Mouse (Mus musculus): ENCODE measurements around the gene Dop1b. TPM values are rescaled to one million over a fixed set of nuclear protein-coding genes. Genes with fewer than 3 reads are reported as not detected.

Dop1b gene
- total RNA-seq, 2 experiments from 2014 or later: 25.7 to 28.5 TPM

DNA sequence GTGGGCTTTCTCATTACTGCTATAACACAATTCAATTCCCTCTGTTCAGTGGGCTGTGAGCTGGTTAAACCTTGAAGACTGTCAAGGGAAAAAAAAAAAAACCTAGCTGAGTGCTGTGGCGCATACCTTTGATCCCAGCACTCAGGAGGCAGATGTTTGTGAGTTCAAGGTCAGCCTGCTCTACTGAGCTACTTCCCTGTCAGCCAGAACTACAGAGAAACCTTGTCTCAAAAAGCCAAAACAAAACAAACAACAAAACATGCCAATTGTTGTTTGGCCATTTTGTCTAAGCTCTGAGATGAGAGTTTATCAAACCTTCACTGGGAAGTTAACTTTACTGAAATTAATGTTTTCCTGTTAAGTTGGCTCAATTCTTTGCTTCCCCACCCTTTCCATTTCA, 2.5 kb upstream of the Dop1b start:
- intact Hi-C loops (cut with DNase I; ENCODE audit: low total_unique reads): no loop called here
- no peak for DNase-seq

- intact Hi-C loops (cut with DNase I; ENCODE audit: low total_unique reads): no loop called here
- DNase-seq: peak; percentile 63
Observed at GRCm38 (mm10) chr16:93710924-93711323, 780 bp upstream of the Dop1b start.

GRCm38 (mm10) chr16:93712189-93712885, 633 bp downstream of the Dop1b start:
- intact Hi-C loops (cut with DNase I; ENCODE audit: low total_unique reads): no loop called here
- no peak for DNase-seq

- intact Hi-C loops (cut with DNase I; ENCODE audit: low total_unique reads): no loop called here
- no peak for DNase-seq
Observed at GRCm38 (mm10) chr16:93712966-93713365, 1.3 kb downstream of the Dop1b start.

- DNase-seq: no peak
- intact Hi-C loops (cut with DNase I; ENCODE audit: low total_unique reads): no loop called here
Observed at GRCm38 (mm10) chr16:93714426-93714825, 2.7 kb downstream of the Dop1b start.

DNA sequence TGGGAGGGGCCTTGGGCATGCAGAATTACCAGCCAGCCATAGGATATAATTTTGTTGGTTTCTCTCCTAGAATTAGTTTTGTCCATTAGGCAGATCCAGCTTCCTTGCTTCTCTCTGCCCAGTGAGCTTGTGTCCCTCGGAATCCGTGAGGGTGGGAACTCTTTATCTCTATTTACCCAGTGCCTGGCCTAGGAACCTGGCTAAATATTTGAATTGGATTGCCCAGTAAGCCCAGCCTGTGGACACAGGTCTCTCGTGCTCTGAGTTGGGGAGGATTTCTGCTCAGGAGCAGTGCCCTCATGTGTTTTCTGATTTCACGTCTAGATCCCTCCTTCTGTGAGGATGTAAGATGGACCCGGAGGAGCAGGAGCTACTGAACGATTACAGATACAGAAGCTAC, 4.1 kb downstream of the Dop1b start:
- no peak for DNase-seq
- intact Hi-C loops (cut with DNase I; ENCODE audit: low total_unique reads): no loop called here

DNA sequence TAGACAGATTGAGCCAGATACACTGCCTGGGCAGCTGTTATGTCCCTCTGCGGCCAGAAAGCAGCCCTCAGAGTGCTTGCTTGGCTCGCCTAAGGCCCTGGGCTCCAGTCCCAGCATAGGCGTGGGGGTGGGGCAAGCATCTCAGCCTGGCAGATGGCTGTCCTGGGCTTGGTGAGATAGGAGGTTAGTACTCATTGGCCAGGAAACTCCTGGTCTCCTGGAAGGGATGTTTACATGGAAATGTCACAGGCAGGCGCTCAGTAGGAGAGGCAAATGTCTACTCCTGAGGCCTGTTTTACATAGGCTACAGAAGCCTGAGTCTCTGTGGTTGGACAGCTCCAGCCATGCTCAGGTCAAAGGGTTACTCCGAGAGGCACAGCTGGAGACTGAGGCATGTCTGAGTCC, 5.6 kb downstream of the Dop1b start:
- intact Hi-C loops (cut with DNase I; ENCODE audit: low total_unique reads): no loop called here
- DNase-seq: peak; percentile 85

- no peak for DNase-seq
- intact Hi-C loops (cut with DNase I; ENCODE audit: low total_unique reads): no loop called here
Observed at GRCm38 (mm10) chr16:93721771-93722170, 10.1 kb downstream of the Dop1b start.

- DNase-seq: no peak
- intact Hi-C loops (cut with DNase I; ENCODE audit: low total_unique reads): no loop called here
Observed at GRCm38 (mm10) chr16:93722476-93722875, 10.8 kb downstream of the Dop1b start.

GRCm38 (mm10) chr16:93725417-93726144, 13.9 kb downstream of the Dop1b start:
- no peak for DNase-seq
- intact Hi-C loops (cut with DNase I; ENCODE audit: low total_unique reads): no loop called here

GRCm38 (mm10) chr16:93726186-93726585, 14.5 kb downstream of the Dop1b start:
- intact Hi-C loops (cut with DNase I; ENCODE audit: low total_unique reads): no loop called here

GRCm38 (mm10) chr16:93728676-93729075, 17.0 kb downstream of the Dop1b start:
- intact Hi-C loops (cut with DNase I; ENCODE audit: low total_unique reads): no loop called here
- DNase-seq: no peak

More at GRCm38 (mm10) chr16:93726186-93726585, 14.5 kb downstream of the Dop1b start:
- DNase-seq: no peak

DNA sequence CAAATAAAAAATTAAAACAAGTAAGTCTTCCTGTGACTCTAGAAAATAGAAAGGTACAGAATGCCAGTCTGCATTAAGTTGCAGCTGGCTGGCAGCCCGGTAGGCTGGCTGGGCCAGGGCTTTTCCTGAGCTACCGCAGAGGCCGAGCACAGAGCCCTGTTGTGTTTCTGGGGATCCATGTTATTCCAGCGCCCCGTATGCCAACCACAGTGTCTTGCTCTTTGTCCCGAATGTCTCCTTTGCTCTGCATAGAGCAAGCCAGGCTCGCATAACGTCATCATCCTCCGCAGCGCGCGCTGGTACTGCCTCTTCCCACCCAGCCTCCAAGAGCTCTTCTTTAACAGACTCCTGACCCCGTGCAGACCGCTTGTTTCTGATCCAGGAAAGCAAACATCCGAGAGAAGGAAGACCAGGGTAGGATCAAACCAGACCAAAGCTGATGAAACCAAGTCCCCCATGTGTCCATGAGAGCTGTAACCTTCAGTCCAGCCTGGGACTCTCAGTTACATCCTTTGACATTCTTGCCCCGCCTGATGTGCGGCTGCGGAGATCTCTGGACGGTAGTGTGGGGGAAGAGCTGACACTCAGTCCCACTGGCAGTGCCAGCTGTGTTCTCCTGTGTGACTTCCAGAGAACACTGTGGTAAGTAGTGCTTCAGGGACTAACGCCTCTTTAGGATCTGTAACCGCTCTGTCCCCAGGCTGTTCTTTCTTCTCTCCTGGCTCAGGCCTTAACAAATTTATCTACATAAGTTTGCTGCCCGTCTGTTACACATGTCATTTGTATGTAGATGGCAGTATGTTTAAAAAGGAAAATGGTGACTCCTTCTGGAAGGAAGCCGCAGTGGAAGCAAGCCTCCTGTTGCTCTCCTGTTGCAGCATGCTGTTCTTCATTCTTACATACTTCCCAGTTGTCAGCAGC, 18.4 kb downstream of the Dop1b start:
- intact Hi-C loops (cut with DNase I; ENCODE audit: low total_unique reads): no loop called here
- DNase-seq: no peak

DNA sequence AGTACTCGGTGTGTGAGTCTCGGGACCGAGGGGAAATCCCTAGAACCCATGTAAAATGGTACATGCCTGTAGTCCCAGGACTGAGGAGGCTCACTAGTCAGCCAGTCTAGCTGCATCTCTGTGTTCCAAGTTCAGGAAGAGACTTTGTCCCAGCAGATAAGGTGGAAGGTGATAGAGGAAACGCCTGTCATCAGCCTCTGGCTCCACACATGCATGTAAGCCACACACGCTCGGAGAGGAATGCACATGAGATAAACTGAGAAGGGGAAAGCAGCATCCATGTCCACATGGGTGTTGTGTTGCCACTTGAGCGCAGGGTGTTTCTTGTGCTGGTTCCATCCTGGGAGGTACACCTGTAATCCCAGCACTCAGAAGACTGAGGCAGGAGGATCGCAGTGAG, 19.6 kb downstream of the Dop1b start:
- DNase-seq: no peak
- intact Hi-C loops (cut with DNase I; ENCODE audit: low total_unique reads): no loop called here

- DNase-seq: peak; percentile 40
- intact Hi-C loops (cut with DNase I; ENCODE audit: low total_unique reads): no loop called here
Observed at GRCm38 (mm10) chr16:93732875-93733569, 21.3 kb downstream of the Dop1b start.

DNA sequence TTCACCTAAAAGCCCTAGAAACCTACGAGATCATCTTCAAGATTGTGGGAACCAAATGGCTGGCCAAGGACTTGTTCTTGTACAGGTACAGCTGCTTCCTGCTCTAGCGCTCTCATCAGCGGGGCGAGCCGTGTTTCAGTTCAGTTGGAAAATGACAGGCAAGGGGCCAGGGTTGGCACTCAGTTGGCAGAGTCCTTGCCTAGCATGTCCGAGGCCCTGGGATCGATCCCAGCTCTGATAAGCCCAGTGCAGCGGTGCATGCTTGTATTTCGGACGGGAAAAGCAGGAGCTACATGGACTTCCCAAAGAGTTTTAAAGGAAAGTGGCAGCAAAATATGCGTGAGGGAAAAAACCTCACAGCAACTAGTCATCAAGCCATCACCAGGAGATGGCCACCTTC, 27.5 kb downstream of the Dop1b start:
- intact Hi-C loops (cut with DNase I; ENCODE audit: low total_unique reads): no loop called here
- no peak for DNase-seq

- intact Hi-C loops (cut with DNase I; ENCODE audit: low total_unique reads): no loop called here
- no peak for DNase-seq
Observed at GRCm38 (mm10) chr16:93742903-93743302, 31.2 kb downstream of the Dop1b start.

GRCm38 (mm10) chr16:93744049-93744490, 32.4 kb downstream of the Dop1b start:
- intact Hi-C loops (cut with DNase I; ENCODE audit: low total_unique reads): no loop called here
- DNase-seq: peak; percentile 49

DNA sequence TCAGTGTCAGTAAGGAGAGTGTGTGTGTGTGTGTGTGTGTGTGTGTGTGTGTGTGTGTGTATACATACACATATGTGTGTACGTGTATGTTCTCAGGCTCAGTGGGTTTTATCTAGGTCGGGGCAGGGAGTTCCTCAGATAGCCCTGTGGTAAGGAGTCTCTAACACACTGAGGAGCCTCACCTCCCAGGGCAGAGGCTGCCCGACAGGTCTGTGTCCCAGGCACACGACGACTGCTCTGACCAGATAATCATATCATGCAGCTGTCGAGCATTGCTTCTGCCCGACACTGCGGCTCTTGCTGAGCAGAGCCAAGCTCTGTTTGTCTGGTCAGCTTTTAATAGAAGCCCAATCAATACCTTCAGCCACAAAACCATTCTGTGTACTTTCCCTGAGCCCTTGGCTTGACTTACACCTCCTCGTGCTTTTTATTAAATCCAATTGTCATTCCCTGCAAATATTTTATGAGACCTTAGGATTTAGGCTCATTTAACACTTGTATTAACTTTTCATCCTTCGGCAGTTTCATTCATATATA, 33.2 kb downstream of the Dop1b start:
- DNase-seq: no peak
- intact Hi-C loops (cut with DNase I; ENCODE audit: low total_unique reads): no loop called here

All from gastrocnemius, postnatal 14 days (tissue).